Mouse (Mus musculus): ENCODE data around the gene Ptch1.

DNA sequence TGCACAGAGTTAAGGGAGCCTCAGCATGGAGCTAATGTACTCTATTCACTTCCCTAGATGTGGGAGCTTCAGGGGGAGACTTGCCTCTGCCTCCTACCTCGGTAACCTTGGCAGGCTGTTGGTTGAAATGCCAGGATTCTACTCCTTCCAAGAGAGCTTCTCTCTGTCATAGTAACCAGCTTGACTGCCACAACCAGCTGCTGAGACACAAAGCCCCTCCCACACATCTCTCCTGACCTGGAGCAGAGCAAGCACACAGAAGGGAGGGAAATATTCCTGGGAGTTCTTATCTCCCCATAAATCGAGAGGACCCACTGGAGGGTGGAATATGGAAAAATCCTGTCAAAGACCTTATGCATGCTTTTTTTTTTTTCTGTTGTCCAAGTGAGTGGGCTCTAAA lies 39.8 kb upstream of the Ptch1 start:
- TF ChIP-seq CTCF (IDR thresholded peaks at IDR 0.05; ENCODE audit: extremely low read depth, insufficient read depth, low read length) = no peak
- no peak for TF ChIP-seq POLR2A (IDR thresholded peaks at IDR 0.05; ENCODE audit: extremely low read depth, insufficient read depth, low read length)
